Mouse (Mus musculus): Measurements from ENCODE around the gene Sycp1. TPM values are rescaled to one million over a fixed set of nuclear protein-coding genes. Genes with fewer than 3 reads are reported as not detected.

Sycp1 gene
- not detected for total RNA-seq (2021)
- long read RNA-seq, result 0 reads

- no peak for DNase-seq (ENCODE audit: low spot score in 2 of 2)
Measured at GRCm38 (mm10) chr3:102935451-102936354, at the start of gene Sycp1. Sycp1 (minus strand) TSS chr3:102936100.

DNA sequence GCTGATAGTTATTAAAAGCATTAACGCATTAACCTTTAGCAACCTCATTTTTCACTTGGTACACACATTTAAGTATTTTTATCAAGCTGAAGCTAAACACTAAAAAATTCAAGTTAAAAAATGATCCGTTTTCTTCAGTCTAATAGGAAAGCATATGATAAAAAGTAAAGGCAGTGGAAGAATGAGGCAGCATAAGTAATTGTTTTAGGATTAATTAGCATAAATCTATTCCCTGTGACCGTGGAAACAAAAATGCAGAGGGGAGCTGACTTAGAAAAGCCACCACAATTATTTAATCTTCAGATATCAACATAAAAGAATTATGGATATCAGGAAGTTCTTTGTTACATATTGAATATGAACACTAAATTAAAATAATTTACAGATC lies 44.4 kb upstream of the Sycp1 start:
- no peak for DNase-seq (ENCODE audit: low spot score in 2 of 2)

- DNase-seq (ENCODE audit: low spot score in 2 of 2), result peak in 1 of 2 experiments; percentile 39
Measured at GRCm38 (mm10) chr3:102979550-102980348, 43.8 kb upstream of the Sycp1 start.

- DNase-seq (ENCODE audit: low spot score in 2 of 2), result no peak
Measured at GRCm38 (mm10) chr3:102976906-102977305, 41.0 kb upstream of the Sycp1 start.

DNA sequence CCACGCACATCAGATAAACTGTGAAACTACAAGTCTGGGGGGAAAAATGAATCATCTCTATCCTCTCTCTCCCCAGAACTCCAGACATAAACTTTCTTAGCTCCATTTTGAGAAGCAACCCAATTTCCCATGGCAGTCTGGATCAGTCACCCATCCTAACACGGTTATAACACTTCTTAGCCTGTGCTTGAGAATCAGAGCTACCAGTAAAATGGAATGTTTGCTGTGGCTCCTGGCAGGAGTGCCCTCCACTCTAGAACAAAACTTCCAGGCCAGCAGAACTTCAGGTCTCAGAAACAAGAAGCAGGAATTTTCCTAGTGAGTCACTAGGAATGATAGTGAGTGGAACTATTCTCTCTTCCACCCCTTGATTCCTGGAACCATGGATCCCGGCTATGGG lies 34.6 kb upstream of the Sycp1 start:
- no peak for DNase-seq (ENCODE audit: low spot score in 2 of 2)

- DNase-seq (ENCODE audit: low spot score in 2 of 2), result no peak
Measured at GRCm38 (mm10) chr3:102970067-102970466, 34.2 kb upstream of the Sycp1 start.

GRCm38 (mm10) chr3:102964033-102964432 lies 28.1 kb upstream of the Sycp1 start, which contains the start of gene Nr1h5:
Nr1h5 (minus strand) TSS chr3:102964133.
- DNase-seq (ENCODE audit: low spot score in 2 of 2), result no peak

- DNase-seq (ENCODE audit: low spot score in 2 of 2), result no peak
Measured at GRCm38 (mm10) chr3:102955596-102955995, 19.7 kb upstream of the Sycp1 start.

DNA sequence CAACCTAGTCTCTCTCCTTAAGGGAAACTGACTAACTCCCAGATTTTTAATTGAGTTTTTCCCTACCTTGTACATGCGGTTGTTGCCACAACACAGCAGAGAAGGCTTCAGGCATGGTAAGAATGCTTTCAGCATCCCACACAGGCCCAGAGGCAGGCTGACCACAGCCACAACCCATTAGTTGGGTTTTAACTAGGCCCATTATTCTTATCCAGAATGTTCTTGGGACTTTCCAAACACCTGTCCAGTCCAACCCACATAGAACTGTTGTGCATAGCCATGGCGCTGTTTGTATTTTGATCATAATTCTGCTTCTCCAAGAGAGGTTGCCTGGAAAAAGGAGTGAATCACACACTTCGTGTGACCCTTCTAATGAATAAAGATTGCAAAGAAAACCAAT lies 19.2 kb upstream of the Sycp1 start:
- no peak for DNase-seq (ENCODE audit: low spot score in 2 of 2)

DNA sequence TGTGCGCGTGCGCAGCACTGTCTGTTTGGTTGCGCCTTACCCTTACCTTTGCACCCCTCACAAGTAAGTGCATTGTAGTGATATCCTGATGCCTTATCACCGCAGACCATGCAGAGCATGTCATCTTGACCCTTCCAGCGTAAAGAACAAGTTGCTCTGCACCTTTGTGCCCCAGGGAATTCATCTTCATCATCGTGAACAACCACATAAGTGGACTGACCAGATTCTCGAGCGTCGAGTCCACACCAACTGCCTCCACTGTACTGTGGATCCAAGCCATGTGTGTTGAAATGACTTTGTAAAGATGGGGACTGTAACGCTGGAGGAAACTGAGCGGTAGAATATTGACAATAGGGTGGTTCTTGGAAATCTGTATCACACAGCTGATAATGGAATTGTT lies 18.6 kb upstream of the Sycp1 start:
- DNase-seq (ENCODE audit: low spot score in 2 of 2), result no peak

GRCm38 (mm10) chr3:102946861-102947260 lies 11.0 kb upstream of the Sycp1 start:
- DNase-seq (ENCODE audit: low spot score in 2 of 2), result no peak

DNA sequence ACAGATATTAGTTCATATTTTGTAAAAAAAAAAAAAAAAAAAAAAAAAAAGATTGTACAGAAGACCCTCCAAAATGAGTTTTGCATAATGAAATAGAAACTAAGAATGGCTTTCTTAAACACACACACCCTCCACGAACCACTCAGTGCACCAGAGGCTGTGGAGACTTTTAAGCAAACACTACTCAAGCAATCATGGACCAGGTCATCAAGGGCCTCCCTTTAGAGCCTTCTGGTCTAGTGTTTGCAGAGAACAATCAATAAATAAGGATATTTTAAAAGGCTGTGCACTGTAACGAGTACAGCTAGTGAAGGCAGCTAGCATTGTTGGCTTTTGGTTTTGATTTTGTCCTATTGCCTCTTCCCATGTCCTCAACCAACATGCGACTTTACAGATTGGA lies 10.4 kb upstream of the Sycp1 start:
- no peak for DNase-seq (ENCODE audit: low spot score in 2 of 2)

- no peak for DNase-seq (ENCODE audit: low spot score in 2 of 2)
Measured at GRCm38 (mm10) chr3:102938100-102938499, 2.2 kb upstream of the Sycp1 start.

DNA sequence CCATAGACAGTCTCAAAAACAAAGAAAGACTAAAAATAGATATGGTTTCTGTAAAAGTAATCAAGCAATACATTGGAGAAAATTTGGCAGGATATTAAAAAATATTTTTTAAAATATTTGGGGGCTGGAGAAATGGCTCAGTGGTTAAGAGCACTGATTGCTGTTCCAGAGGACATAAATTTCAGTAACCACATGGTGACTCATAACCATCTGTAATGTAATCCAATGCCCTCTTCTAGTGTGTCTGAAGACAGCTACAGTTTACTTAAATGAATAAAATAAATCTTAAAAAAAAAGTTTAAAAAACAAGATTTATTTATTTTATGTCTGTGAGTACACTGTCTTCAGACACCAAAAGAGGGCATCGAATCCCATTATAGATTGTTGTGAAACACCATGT lies 36.8 kb downstream of the Sycp1 start:
- DNase-seq (ENCODE audit: low spot score in 2 of 2), result no peak

- no peak for DNase-seq (ENCODE audit: low spot score in 2 of 2)
Measured at GRCm38 (mm10) chr3:102880529-102880928, 55.4 kb downstream of the Sycp1 start.

- DNase-seq (ENCODE audit: low spot score in 2 of 2), result no peak
Measured at GRCm38 (mm10) chr3:102848661-102849060, 87.2 kb downstream of the Sycp1 start.

GRCm38 (mm10) chr3:102842386-102842785 lies 93.5 kb downstream of the Sycp1 start:
- DNase-seq (ENCODE audit: low spot score in 2 of 2), result no peak

DNA sequence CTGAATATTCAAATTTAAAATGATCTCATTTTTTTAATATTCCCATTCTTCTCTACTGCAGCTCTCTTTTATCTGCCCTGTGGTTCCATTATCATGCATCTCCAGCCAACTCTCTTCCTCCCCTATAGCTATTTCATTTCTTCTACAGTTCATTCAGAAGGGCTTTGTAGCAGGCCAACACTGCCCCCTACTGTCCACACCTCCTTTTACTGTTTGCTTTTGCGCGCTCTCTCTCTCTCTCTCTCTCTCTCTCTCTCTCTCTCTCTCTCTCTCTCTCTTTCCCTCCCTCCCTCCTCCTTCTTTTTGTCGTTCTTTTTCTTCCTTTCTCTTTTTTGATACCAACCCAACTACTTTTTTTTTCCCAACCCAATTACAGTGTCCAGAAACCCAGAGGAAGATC lies 132.0 kb downstream of the Sycp1 start:
- peak; percentile 69 to 90 for DNase-seq (ENCODE audit: low spot score in 2 of 2)

DNA sequence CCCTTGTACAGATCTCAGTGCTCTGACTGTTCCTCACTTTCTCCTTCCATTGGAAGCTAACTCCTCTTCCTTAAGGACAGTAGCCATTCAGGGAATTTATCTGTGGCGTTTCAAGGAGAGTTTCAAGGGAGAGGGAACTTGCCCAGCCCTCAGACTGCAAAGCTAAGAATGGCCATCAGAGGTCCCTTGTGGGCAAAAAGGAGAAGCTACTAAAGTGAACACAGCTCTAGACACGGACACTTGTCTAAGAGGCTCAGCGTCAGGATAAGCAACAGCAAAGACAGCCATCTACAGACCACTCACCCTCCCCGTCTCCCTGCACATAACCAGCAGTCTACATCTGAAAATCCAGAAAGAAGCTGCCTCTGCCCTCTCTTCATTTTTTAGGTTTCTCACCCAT lies 148.5 kb downstream of the Sycp1 start:
- no peak for DNase-seq (ENCODE audit: low spot score in 2 of 2)

DNA sequence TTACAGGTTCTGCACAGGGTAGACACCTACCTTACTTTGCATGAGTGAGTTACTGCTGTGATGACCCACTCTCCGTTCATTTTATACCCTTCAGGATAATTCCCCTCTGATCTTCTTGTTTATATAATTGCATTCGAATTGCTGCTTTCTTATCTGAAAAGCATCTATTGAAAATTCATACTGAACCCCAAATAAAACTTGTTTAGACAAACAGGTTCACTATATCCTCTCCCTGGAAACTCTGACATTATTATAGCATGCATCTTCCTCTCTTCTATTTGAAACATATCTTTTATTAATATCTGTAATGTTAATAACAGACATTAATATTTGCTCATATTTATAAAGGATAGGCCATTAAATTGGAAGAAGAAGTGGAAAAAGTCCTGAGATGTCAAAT lies 153.3 kb downstream of the Sycp1 start, which contains the start of gene Tshb:
Gene Tshb, minus strand, starts transcription at position 101 of the 400 bp plus-strand sequence.
- DNase-seq (ENCODE audit: low spot score in 2 of 2), result no peak

GRCm38 (mm10) chr3:102773018-102773417 lies 162.9 kb downstream of the Sycp1 start:
- no peak for DNase-seq (ENCODE audit: low spot score in 2 of 2)
